Mouse (Mus musculus): ENCODE data around the gene Aebp2.
"Not testable (repeated sequence)": the region's sequence is repeated elsewhere in the genome, so short reads cannot be mapped to it uniquely, and the experiment has no call there.

Gene Aebp2

DNA sequence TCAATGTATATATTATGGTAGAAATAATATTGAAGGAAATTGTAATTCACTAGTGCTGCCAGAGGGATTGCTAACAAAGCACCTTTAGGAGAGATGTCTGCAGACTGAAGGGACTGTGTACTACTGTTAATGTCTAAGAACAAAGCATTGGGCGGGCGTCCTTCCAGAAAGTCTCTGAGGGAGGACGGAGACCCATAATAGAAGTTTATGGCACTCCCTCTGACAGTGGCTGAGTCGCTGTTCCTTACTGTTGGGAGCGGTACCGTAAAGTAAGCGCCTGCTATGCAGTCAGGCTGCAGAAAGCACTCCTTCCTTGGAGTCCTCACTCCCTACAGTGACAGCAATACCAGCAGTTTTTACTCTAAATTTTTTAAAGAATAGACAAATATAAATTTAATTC lies 29.5 kb downstream of the Aebp2 start:
- no peak for DNase-seq (ENCODE audit: low spot score in 2 of 2)

DNA sequence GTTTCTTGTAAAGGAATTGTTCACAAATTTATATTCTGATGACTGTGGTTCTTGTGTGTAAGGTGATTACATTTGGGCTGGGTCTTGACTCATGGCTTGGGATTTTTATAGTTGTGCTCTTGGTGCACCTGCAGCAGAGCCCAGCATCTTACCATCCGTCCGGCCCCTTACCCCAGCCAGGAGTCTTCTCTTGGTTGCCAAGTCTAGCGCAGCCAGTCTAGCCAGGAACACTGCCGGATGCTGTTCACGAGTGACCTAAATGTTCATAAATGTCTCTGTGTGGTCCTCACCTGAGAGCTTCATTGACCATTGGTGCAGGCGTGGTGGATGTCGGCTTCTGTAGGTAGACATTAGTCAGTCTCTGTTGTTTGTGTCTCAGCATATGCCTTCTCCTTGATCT lies 33.0 kb downstream of the Aebp2 start:
- no peak for DNase-seq (ENCODE audit: low spot score in 2 of 2)

DNA sequence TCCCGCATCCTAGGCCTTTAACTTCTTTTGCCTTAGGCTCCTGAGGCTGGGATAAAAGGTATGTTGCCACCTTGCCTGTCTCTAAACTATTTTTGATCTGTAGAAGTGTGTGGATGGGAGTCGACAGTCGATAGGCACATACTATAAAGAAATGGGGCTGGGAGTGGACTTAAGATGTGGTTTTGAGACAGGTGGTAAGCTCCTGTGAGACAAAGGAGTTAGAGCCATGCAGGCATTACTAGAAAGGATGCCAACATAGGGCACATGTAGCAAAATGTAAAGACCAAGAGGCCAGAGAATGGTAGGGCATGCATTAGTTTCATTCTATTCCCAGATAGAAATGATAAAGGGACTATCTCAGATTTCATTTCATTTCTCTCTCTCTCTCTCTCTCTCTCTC lies 34.5 kb downstream of the Aebp2 start:
- DNase-seq (ENCODE audit: low spot score in 2 of 2): no peak

DNA sequence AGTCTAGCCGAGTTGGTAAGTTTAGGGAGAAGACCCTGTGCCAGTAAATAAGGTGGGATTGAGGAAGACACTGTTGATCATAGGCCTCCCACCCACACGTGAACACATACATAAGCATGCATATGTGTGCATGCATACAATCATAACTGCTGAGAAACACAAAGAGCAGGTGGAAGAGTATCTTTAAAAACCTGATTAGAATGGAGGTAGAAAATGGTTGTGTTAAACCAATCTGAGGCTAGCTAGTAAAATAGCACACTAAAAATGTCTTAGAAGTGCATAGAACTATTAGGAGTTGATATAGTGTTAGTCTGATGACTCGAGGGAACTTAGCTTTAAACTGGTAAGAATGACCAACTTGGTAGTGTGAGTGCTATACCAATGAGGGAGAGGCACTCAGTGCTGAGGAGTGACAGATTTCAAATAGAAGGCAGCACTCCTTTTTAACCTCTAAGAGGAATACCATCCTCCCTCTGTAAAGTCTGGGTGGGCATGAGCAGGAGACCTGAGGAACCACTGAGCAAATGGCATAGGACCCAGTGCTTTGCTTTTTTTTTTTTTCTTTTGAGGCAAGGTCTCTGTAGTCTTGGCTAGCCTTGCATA lies 35.6 kb downstream of the Aebp2 start:
- no peak for DNase-seq (ENCODE audit: low spot score in 2 of 2)

DNA sequence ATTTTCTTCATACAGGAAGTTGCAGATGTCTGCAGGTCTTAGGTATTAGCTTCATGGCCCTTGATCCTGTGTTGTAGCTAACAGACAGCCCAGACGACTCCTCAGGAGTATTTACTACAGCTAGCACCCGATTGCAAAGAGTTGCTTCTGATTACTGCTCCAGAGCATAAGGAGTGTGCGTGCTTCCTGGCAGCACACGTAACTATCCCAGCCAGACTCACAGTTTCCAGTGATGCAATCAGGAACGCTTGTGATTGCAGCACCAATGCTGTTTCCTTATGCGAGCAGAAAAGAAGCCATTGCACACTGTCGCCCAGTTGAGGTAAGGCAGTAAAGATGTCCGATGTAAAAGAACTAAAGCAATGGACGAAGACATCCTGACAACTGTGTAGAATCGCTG lies 38.6 kb downstream of the Aebp2 start:
- DNase-seq (ENCODE audit: low spot score in 2 of 2): no peak

DNA sequence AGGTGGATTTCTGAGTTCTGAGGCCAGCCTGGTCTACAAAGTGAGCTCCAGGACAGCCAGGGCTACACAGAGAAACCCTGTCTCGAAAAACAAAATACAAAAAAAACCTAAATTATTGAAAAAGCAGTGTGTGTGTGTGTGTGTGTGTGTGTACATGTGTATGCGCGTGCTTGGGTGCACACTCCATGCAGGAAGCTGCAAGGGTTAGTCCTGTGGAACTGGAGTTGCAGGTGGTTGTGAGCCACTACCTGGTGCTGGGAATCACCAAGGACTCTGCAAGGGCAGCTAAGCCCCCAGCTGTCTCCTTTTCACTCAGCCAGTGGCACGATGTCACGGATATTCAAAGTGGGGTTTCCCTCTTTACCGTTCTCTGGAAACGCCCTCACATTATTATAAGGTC lies 39.3 kb downstream of the Aebp2 start:
- no peak for DNase-seq (ENCODE audit: low spot score in 2 of 2)

DNA sequence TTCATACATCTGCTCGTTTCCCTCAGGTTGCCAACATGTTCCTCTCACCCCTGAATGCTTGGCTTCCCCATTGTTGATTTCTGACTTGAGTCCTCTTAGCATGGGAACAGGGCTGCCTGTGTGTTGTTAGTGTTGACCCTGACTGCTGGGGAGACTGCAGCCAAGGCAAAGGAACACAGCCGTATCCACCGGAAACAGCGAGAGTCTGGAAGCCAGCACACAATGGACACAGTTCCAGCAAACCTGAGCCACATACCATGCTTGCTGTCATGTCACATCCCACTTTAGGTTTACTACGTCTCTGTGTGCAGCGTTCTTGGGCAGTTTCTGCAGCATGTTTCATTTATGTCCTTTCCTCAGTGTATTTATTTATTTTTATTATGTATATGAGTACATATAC lies 39.8 kb downstream of the Aebp2 start:
- no peak for DNase-seq (ENCODE audit: low spot score in 2 of 2)

DNA sequence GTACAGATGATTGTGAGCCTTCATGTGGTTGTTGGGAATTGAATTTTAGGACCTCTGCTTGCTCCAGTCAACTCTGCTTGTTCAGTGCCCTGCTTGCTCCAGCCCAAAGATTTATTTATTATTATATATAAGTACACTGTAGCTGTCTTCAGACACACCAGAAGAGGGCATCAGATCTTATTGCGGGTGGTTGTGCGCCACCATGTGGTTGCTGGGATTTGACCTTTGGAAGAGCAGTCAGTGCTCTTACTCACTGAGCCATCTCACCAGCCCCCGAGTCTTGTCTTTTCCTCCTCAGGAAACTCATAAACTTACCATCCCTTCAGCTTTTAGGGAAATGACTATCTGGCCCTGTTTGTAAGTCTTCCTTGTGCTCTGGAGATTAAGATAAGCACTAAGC lies 40.2 kb downstream of the Aebp2 start:
- not testable (repeated sequence) for DNase-seq (ENCODE audit: low spot score in 2 of 2)

DNA sequence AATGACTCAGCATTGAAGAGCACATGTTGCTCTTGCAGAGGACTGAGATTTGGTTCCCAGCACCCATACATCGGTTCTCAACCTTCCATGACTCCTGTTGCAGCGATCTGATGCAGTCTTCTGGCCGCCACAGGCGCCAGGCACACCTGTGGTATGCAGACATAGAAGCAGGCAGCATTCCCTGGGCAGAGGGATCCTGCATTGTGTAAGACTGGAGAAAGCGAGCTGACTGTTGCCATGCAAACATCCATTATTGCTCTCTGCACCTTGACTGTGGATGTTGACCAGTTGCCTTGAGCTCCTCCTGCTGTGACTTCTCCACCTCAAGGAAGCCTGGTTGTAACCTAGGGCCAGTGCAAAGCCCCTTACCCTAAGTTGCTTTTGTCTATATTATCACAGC lies 42.1 kb downstream of the Aebp2 start:
- DNase-seq (ENCODE audit: low spot score in 2 of 2): no peak

DNA sequence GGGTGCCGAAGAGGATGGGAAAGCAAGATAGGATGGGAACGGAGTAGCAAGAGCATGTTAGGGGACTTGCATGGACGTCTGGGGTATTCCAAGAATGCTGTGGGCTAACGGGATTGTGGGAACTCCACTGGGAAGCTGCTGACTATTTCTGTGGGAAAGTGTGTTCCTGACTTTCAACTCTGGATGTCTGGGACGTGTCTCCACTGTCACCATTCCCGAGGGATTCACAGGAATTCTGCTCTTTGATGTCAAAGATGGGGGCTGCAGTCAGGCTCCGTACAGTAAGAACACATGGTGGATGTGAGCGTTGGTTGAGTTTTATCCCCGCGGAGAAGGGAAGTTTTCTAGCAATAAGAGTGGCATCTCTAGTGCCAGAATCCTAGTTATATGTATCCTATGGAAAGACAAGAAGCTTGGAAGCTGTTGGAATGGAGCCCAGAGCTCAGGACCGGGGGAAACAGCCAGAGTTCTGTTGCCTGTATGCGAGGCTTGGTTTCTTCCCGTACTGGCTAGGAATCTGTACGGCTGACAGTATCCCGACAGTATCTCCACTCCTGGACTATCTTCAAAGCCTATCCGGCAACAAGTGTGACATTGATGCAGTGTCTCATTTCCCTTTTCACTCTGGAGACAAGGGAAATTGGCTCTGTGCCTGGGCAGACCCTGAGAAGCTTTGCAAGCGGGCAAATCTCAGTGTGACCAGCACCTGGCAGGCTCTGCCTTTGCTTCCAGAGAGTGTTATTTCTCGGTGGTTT lies 44.2 kb downstream of the Aebp2 start:
- DNase-seq (ENCODE audit: low spot score in 2 of 2): no peak

DNA sequence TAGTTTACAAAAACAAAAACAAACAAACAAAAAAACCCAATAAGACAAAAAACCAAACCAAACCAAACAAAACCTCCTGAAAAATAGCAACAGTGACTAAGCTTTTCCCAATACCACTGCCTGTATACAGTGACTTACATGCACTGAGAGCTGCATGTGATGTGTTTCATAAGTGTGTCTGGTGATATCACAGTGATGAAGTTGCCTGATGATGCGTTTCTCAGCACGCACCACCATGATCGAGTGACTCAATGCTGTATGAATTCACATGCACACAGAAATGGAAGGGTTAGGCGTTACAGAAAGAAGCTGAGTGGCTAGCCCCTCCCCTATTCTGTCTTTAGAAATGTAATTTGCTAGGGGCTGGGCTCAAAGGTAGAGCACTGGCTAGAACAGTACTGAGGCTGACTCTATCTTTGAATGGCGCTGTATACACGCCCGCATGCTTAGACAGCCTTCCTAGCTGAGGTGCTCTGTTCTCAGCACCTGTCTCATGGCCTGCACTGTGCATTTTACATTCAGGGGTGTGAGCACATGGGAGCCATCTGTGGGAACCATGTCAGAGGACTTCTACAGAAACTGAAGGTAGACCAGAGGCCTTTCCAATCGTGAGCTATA lies 44.9 kb downstream of the Aebp2 start:
- no peak for DNase-seq (ENCODE audit: low spot score in 2 of 2)

DNA sequence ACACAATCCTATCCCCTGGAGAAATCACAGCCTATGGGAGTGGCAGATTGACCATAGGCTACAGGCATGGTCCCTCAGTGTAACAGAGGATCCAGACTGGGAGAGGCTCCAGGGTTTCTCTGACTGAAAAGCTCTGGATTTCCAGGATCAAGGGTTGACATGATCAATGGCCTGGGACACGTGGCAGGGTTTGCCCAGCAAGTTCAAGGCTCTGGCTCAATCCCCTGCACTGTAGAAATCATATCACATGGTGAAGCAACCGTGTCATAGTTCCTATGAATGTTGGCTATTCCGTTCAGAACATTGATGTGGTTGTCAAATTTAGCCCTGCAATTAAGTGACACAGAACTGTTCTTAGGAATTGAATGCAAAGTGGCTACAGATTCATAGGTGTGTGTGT lies 52.0 kb downstream of the Aebp2 start:
- no peak for DNase-seq (ENCODE audit: low spot score in 2 of 2)

DNA sequence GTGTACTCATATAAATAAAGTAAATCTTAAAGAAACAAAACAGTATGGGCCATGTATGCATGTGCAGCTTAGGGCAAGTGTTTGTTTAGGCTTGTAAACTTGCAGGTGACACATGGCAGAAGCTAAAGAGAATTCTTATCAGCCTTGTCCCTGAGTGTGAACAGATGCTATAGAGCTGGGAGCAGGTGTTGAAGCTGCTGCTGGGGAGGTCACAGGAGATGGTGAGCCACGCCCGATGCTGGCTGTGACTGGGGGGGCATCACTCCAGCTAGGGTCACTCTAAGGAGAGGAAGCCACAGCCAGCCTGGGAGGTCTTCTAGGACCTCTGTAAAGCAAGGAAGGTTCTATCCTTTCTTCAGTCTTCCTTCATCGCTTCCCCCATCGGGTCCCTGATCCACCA lies 53.6 kb downstream of the Aebp2 start:
- no peak for DNase-seq (ENCODE audit: low spot score in 2 of 2)

DNA sequence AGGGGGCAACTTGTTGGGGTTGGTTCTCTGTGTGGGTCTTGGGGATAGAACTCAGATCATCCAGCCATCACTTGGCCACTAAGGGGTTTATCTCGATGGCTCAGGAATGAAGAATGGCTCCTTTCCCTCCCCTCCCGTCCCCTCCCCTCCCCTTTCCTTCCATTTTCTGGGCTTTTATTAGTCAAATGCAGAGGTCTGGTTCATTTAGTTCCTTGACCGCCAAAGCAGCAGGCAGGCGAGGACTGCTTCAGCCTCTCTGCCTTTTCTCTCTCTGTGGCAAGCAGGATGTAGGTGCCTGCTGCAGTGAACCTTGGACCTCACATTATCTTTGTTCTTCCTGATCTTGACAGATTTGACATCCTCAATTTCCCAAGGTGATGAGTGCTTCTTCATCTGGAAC lies 54.6 kb downstream of the Aebp2 start:
- DNase-seq (ENCODE audit: low spot score in 2 of 2): no peak

DNA sequence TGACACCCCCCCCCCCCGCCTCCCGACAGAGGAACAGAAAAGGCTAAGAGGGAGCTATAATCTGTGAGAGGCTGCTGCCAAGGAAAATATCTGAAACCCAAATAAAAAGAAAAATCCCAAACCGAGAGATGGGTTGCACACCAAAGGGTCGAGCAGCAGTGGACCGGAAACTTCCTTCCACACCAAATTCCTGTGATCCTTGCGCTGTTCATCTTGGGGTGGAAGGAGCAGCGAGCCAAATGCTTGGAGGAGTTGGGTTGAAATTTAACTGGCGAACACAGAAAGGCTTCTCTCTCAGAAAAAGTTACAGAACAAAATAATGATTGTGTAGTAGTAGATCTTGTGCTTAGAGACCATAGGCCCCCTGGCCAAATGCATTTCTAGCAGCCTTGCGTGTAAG lies 55.5 kb downstream of the Aebp2 start:
- DNase-seq (ENCODE audit: low spot score in 2 of 2): no peak

DNA sequence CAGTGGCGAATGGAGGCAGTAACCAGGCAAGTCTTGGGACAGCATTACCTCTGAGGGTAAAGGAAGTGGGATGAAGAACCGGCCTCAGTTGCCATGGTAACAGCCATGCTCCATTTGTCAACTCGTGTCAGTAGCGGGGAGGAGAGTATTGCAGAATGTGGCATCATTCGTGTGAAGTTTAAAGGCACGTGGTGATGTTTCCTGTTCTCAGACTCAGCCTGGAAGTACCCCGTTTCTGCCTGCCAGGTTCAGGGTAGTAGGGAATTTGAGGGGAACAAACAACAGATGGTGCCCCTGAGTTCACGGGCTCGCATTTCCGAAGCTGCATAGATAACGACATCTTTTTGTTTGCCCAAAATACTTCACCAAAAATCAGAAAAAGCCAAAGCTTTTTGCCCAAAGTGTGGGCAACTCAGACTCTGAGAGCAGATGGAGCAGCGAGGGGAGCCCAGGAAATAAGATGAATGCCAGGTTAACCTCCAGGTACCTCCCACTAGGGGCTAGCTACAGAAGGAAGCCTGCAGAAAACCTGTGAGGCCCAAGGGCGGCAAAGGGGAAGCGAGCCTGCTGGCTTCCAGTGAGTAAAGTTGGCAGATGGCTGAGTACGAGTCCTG lies 56.3 kb downstream of the Aebp2 start:
- no peak for DNase-seq (ENCODE audit: low spot score in 2 of 2)

DNA sequence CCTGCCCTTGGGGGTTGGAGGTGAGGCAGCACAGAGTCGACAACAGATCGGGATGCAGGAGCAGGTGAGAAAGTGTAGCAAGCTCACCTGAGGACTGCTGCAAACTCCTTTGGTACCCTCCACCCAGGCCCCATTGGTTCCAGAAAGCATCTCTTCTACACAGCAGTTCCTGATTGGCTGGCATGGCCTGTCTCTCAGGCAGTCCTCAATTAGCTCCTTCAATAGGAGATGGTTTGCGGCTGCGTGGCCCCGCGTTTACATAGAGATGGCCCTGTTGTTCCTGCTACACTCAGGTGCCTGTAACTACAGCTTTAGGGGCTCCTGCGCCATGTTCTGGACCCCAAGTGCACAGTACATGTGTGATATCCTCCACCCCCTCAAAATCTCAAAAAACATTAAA lies 58.2 kb downstream of the Aebp2 start:
- no peak for DNase-seq (ENCODE audit: low spot score in 2 of 2)

DNA sequence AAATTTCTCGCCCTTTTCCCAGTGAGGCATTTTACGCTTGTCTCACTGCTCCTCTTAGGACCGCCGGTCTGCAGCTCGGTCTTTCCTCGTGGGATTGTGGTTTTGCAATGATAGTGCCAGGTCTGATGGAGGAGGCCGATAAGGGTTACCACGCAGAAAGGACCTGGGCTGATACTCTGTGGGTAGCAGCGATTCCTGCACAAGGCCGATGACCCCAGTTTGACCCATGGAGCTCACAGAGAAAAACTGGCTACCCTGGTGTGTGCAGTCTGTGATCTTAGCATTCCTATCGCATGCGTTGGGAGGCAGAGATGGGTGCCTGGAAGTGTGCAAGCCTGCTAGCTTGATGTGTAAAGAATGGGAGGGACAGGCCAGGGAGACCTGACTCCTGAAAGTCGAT lies 60.4 kb downstream of the Aebp2 start:
- DNase-seq (ENCODE audit: low spot score in 2 of 2): peak in 1 of 2 experiments; percentile 8

DNA sequence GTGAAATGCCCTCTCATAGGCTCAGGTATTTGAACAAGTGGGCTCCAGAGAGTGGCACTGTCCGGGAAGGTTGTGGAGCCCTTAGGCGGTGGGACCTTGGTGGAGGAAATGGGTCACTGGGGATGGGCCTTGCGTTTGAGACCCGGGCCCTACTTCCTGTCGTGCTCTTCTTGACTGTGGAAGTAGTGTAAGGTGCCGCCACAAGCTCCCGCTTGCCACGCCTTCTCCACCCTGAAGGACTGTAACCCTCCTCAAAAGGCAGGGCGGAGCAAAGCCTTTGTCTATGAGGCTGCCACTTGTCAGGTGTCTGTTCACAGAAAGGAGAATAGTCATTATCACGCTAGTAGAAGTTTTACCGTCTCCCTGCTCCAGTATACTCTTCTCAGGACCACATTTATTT lies 61.9 kb downstream of the Aebp2 start:
- DNase-seq (ENCODE audit: low spot score in 2 of 2): no peak

DNA sequence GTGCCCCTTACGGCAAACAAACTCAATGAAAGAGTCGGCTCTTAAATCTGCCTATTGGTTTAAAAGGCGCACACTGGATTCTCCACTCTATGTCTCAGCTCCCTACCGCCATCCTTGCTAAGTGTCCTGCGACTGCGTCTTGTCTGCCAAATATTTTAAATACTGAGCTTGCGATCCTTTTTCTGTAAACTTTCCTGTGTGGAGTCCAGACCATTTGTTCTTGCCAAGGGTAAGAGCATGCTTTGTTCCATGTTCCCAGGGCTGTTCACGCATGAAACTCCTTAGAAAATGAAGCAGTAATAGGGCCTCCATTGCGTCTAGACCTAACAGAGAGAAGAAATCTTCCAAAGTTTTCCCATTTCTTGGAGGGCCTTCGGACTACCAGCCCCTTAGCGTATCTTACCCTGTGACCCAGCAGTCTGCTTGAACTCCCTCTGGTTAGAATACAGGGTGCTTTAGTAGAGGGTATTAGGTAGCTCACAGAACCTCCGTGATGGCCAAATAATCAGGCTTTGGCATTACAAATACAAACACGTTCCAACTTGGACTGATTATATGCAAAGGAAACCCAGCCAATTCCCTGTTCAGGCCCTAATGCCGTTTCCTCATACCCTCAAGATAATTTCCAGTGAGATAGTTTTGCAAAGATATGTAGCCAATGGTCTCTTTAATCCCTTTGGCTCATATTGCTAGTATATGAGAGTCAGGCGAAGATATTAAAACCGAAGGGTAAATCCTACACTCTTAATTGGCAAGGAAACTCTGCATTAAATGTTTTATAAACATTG lies 67.3 kb downstream of the Aebp2 start:
- DNase-seq (ENCODE audit: low spot score in 2 of 2): no peak

DNA sequence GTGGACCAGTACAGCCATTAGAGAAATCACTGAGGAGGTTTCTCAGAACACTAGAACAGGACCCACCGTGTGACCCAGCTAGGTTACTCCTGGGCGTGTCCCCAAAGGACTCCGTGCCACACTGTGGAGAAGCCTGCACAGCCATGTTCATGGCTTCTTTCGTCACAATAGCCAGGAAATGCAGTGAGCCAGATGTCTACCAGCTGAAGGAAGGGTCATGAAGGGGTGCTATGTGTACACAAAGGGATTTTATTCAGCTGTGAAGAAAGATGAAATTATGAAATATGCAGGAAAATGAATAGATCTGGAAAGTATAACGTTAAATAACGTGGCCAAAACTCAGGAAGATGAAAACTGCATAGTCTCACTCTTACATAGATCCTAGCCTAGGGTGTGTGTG lies 69.7 kb downstream of the Aebp2 start:
- DNase-seq (ENCODE audit: low spot score in 2 of 2): no peak

DNA sequence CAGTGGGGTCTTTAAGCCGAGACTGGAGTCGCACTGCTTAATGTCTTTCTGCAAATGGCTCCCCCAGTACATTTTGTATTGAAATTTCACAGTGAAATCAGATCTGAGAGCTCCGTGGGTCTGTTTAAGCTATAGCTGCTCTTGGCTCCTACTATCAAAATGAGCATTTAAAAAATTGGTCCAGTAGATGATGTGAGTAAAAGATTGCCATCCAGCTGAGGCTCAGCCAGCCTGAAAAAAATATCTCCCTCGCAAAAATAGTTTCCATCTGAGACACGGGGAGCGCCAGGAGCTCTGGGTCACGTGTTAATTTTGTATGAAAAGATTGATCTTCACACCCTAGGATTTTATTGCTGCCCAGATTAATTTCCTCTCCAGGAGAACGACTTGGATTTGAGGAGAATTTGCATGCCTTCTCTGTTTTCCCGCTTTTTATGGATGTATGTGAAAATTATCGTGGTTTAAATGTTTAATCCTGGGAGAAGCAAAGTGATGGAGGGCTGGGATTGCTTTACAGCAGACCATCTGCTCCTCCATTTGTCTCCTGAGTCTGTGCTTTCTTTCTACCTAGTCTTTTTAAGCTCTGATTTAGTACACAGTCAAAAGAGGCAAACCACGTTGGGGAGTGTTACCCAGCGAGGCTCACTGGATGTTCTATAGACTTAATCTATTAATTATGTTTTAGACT lies 73.9 kb downstream of the Aebp2 start:
- no peak for DNase-seq (ENCODE audit: low spot score in 2 of 2)
